Mouse (Mus musculus): ENCODE measurements at regions not wholly inside any gene's neighbourhood (a gene's known extent, or its start where the extent isn't known, plus 50 kb on each side); places are given as distances from the start of the nearest gene placed in this dataset.
"Not testable (repeated sequence)": the region's sequence is repeated elsewhere in the genome, so short reads cannot be mapped to it uniquely, and the experiment has no call there.

- Histone ChIP-seq H3K4me3 (ENCODE audit: low read depth, low read length) (no peak overlapping the region), H3K27ac (ENCODE audit: low read depth) (peak overlapping the region; percentile 62), H3K27me3 (ENCODE audit: control insufficient read depth, insufficient read depth, low read length) (no peaks in the 10 kb centered on the region), H3K9ac (replicated peaks; ENCODE audit: low read depth, low read length) (no peak overlapping the region), H3K4me1 (ENCODE audit: control insufficient read depth, insufficient read depth) (peaks cover 28% of the 10 kb centered on the region), H3K36me3 (replicated peaks; ENCODE audit: control insufficient read depth, insufficient read depth, low read length) (no peaks in the 10 kb centered on the region), H3K9me3 (replicated peaks; ENCODE audit: control insufficient read depth, low read length) (no peaks in the 10 kb centered on the region), H3K4me2 (ENCODE audit: low read depth, low read length) (no peak overlapping the region)
- DNase-seq (ENCODE audit: low spot score) (no peak), ATAC-seq (ENCODE audit: insufficient read depth, low read depth) (peak; percentile 9; the same call in 1 of the 2 replicates)
- WGBS, result 18% methylated on average over 2 of the region's 2 CpGs
- TF ChIP-seq EP300 (IDR thresholded peaks at IDR 0.05; ENCODE audit: low read depth) (no peak), CTCF (IDR thresholded peaks at IDR 0.05; ENCODE audit: low read depth) (no peak)
Measured at GRCm38 (mm10) chr10:111600251-111600620, 94.2 kb downstream of the Phlda1 start.

GRCm38 (mm10) chr10:111600677-111601099 lies 94.6 kb downstream of the Phlda1 start:
- no peak overlapping the region for H3K4me2 ChIP-seq (ENCODE audit: low read depth, low read length)

DNA sequence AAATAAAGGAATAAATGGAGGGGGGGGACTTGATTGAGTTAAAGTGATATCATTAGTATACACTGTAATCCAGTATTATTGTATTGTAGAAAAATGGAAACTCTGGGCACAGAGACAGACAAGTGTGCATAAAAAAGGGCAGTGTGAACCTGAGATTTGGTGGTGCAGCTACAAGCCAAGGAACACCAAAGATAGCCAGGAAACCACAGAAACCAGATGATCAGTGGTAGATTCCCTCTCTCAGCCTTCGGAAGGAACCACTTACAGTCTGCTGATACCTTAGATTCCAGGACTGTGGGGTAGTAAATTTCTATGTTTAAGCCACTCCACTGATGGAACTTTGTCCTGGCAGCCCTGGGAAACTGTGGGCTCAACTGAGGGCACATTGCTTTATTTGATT lies 97.1 kb downstream of the Phlda1 start:
- 59% methylated on average over 1 of the region's 1 CpGs for WGBS
- no peak for DNase-seq (ENCODE audit: low spot score)
- Histone ChIP-seq H3K4me3 (ENCODE audit: low read depth, low read length) (no peak overlapping the region), H3K27me3 (ENCODE audit: control insufficient read depth, insufficient read depth, low read length) (no peaks in the 10 kb centered on the region), H3K36me3 (replicated peaks; ENCODE audit: control insufficient read depth, insufficient read depth, low read length) (no peaks in the 10 kb centered on the region), H3K27ac (ENCODE audit: low read depth) (no peak overlapping the region), H3K4me1 (ENCODE audit: control insufficient read depth, insufficient read depth) (peaks cover 21% of the 10 kb centered on the region), H3K9me3 (replicated peaks; ENCODE audit: control insufficient read depth, low read length) (no peaks in the 10 kb centered on the region), H3K9ac (replicated peaks; ENCODE audit: low read depth, low read length) (no peak overlapping the region), H3K4me2 (ENCODE audit: low read depth, low read length) (no peak overlapping the region)
- TF ChIP-seq EP300 (IDR thresholded peaks at IDR 0.05; ENCODE audit: low read depth) (no peak), CTCF (IDR thresholded peaks at IDR 0.05; ENCODE audit: low read depth) (no peak)
- ATAC-seq (ENCODE audit: insufficient read depth, low read depth), result no peak

More at GRCm38 (mm10) chr10:111600677-111601099, 94.6 kb downstream of the Phlda1 start:
- Histone ChIP-seq H3K4me3 (ENCODE audit: low read depth, low read length) (no peak overlapping the region), H3K4me1 (ENCODE audit: control insufficient read depth, insufficient read depth) (peaks cover 24% of the 10 kb centered on the region), H3K9ac (replicated peaks; ENCODE audit: low read depth, low read length) (no peak overlapping the region), H3K27ac (ENCODE audit: low read depth) (peak overlapping the region; percentile 62), H3K27me3 (ENCODE audit: control insufficient read depth, insufficient read depth, low read length) (no peaks in the 10 kb centered on the region), H3K36me3 (replicated peaks; ENCODE audit: control insufficient read depth, insufficient read depth, low read length) (no peaks in the 10 kb centered on the region), H3K9me3 (replicated peaks; ENCODE audit: control insufficient read depth, low read length) (no peaks in the 10 kb centered on the region)
- ATAC-seq (ENCODE audit: insufficient read depth, low read depth) (peak; percentile 87), DNase-seq (ENCODE audit: low spot score) (peak; percentile 86)
- TF ChIP-seq CTCF (IDR thresholded peaks at IDR 0.05; ENCODE audit: low read depth) (no peak), EP300 (IDR thresholded peaks at IDR 0.05; ENCODE audit: low read depth) (no peak)
- WGBS, result 0% methylated on average over 2 of the region's 2 CpGs

GRCm38 (mm10) chr10:111607381-111607780 lies 101.3 kb downstream of the Phlda1 start:
- not testable (repeated sequence) for H3K27ac ChIP-seq (ENCODE audit: low read depth); H3K9ac ChIP-seq (replicated peaks; ENCODE audit: low read depth, low read length); H3K36me3 ChIP-seq (replicated peaks; ENCODE audit: control insufficient read depth, insufficient read depth, low read length); DNase-seq (ENCODE audit: low spot score); H3K4me3 ChIP-seq (ENCODE audit: low read depth, low read length); H3K4me2 ChIP-seq (ENCODE audit: low read depth, low read length); H3K4me1 ChIP-seq (ENCODE audit: control insufficient read depth, insufficient read depth); ATAC-seq (ENCODE audit: insufficient read depth, low read depth); H3K9me3 ChIP-seq (replicated peaks; ENCODE audit: control insufficient read depth, low read length); H3K27me3 ChIP-seq (ENCODE audit: control insufficient read depth, insufficient read depth, low read length)
- 88% methylated on average over 2 of the region's 2 CpGs for WGBS

DNA sequence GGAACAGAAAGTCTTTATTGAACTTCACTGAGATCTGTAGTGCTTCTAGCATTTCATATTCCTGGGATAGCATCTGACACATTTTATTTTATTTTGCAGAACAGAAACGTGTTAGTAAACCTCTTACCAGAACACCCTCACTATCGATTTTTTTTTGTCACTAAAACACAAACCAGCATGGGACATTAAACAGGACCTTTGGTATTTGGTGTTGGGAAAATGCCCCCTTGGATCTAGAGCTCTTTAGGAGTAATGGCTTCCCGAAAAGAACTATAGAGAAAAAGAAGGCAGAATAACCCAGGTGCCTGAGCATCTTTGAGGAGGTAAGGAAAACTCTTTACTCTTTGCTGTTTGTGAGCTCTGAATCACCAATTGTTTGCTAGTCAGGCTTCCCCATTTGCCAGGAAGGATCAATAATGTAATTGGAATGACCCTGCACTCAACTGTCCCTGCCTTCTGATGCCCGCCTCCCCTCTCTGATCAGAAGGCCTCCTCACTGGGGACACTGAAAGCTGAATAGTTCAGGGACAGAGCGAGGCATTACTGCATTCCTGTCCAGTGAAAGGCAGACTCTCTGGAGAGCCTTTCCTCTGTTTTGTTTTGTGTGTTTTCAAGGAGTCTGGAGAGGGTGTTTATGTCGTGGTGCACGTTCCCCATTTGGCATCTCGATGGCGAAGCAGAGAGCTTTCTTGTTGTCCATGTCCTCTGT lies 102.5 kb downstream of the Phlda1 start:
- no peaks in the 10 kb centered on the region for H3K4me1 ChIP-seq (ENCODE audit: control insufficient read depth, insufficient read depth)
- H3K9ac ChIP-seq (replicated peaks; ENCODE audit: low read depth, low read length), result no peak overlapping the region
- H3K36me3 ChIP-seq (replicated peaks; ENCODE audit: control insufficient read depth, insufficient read depth, low read length), result no peaks in the 10 kb centered on the region
- H3K27me3 ChIP-seq (ENCODE audit: control insufficient read depth, insufficient read depth, low read length), result no peaks in the 10 kb centered on the region
- no peak overlapping the region for H3K27ac ChIP-seq (ENCODE audit: low read depth)
- H3K4me3 ChIP-seq (ENCODE audit: low read depth, low read length), result no peak overlapping the region
- H3K9me3 ChIP-seq (replicated peaks; ENCODE audit: control insufficient read depth, low read length), result no peaks in the 10 kb centered on the region
- TF ChIP-seq CTCF (IDR thresholded peaks at IDR 0.05; ENCODE audit: low read depth), result no peak
- TF ChIP-seq EP300 (IDR thresholded peaks at IDR 0.05; ENCODE audit: low read depth), result no peak
- H3K4me2 ChIP-seq (ENCODE audit: low read depth, low read length), result no peak overlapping the region
- WGBS, result 75% methylated on average over 9 of the region's 9 CpGs
- DNase-seq (ENCODE audit: low spot score), result no peak
- ATAC-seq (ENCODE audit: insufficient read depth, low read depth), result no peak

- Histone ChIP-seq H3K27ac (ENCODE audit: low read depth) (no peak overlapping the region), H3K4me3 (ENCODE audit: low read depth, low read length) (no peak overlapping the region), H3K27me3 (ENCODE audit: control insufficient read depth, insufficient read depth, low read length) (no peaks in the 10 kb centered on the region), H3K9me3 (replicated peaks; ENCODE audit: control insufficient read depth, low read length) (no peaks in the 10 kb centered on the region), H3K36me3 (replicated peaks; ENCODE audit: control insufficient read depth, insufficient read depth, low read length) (no peaks in the 10 kb centered on the region), H3K4me1 (ENCODE audit: control insufficient read depth, insufficient read depth) (no peaks in the 10 kb centered on the region), H3K9ac (replicated peaks; ENCODE audit: low read depth, low read length) (no peak overlapping the region), H3K4me2 (ENCODE audit: low read depth, low read length) (no peak overlapping the region)
- TF ChIP-seq CTCF (IDR thresholded peaks at IDR 0.05; ENCODE audit: low read depth) (no peak), EP300 (IDR thresholded peaks at IDR 0.05; ENCODE audit: low read depth) (no peak)
- ATAC-seq (ENCODE audit: insufficient read depth, low read depth), result no peak
- DNase-seq (ENCODE audit: low spot score), result no peak
- WGBS, result 89% methylated on average over 2 of the region's 2 CpGs
Measured at GRCm38 (mm10) chr10:111609889-111610288, 103.8 kb downstream of the Phlda1 start.

Data from heart, postnatal 0 days (tissue).